Mouse (Mus musculus): Measurements from ENCODE around the gene 4930430A15Rik. TPM values are rescaled to one million over a fixed set of nuclear protein-coding genes. Genes with fewer than 3 reads are reported as not detected.

4930430A15Rik gene
- not detected for polyA plus RNA-seq (2017; shearing (Covaris generic))

GRCm38 (mm10) chr2:111229502-111229901, at the start of gene 4930430A15Rik:
Gene 4930430A15Rik, minus strand, starts transcription at chr2:111229602.

DNA sequence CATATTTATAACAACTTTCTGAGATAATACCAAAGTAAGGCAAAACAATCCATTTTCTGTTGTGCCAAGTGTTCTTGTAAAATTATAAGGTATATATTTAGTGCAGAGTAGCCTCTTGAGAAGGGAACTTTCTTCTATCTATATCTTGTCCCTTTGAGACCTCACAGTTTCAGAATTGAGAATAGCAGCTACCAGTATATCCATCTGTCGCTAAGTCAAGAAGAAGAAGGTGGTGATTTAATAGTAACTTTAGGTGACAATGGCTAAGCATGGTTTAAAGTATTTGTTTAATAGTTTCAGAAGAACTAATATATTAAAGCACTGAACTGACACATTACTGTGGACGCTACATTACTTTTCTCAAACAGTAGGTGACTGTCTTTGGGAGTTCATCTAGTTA, 44.6 kb upstream of the 4930430A15Rik start, which contains the start of gene Olfr1277:
Gene Olfr1277 (minus strand): TSS at position 101 of the 400 bp plus-strand sequence.

DNA sequence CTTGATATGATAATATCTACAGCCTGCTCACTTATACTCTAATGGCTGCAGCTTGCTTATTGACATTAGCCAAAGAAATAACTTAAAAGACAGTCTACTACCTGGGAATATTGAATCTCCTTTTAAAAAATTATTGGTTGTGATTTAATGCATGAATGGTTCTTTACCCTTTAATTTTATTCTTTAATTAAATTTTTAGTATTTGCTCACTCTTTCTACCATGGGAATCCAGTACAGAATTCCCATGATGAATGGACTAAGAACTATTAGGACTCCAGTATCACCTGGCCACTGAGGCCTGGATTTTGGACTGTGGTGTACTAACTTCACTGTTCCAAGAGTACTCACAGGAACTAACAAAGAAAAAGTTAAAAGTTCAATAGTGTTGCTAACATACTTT, 24.8 kb upstream of the 4930430A15Rik start, which contains the start of gene Olfr1276:
Gene Olfr1276 (plus strand): TSS at position 301 of the 400 bp plus-strand sequence.

GRCm38 (mm10) chr2:111235186-111235585, 5.8 kb upstream of the 4930430A15Rik start, which contains the start of gene Olfr1275:
Gene Olfr1275, minus strand, starts transcription at chr2:111235286.

GRCm38 (mm10) chr2:111152836-111153235, 76.6 kb downstream of the 4930430A15Rik start, which contains the start of gene Gm15130:
Gene Gm15130, minus strand, starts transcription at chr2:111152936.

Other genes with a start within 250 kb of the 4930430A15Rik start
- not detected for gene Gm13941, start 123.6 kb downstream of the 4930430A15Rik start, polyA plus RNA-seq (2017; shearing (Covaris generic))
- not detected for gene Gm15130, start 76.7 kb downstream of the 4930430A15Rik start, polyA plus RNA-seq (2017; shearing (Covaris generic))
- gene Olfr1275, start 5.7 kb upstream of the 4930430A15Rik start, polyA plus RNA-seq (2017; shearing (Covaris generic)), result not detected
- gene Olfr1276, start 24.9 kb upstream of the 4930430A15Rik start, polyA plus RNA-seq (2017; shearing (Covaris generic)), result not detected
- not detected for gene Olfr1277, start 44.5 kb upstream of the 4930430A15Rik start, polyA plus RNA-seq (2017; shearing (Covaris generic))
- not detected for gene Olfr1278, start 60.5 kb upstream of the 4930430A15Rik start, polyA plus RNA-seq (2017; shearing (Covaris generic))
- not detected for gene Olfr1279, start 71.0 kb upstream of the 4930430A15Rik start, polyA plus RNA-seq (2017; shearing (Covaris generic))
- not detected for gene Olfr1280, start 84.4 kb upstream of the 4930430A15Rik start, polyA plus RNA-seq (2017; shearing (Covaris generic))
- not detected for gene Olfr1281, start 96.9 kb upstream of the 4930430A15Rik start, polyA plus RNA-seq (2017; shearing (Covaris generic))
- gene Olfr1282, start 106.5 kb upstream of the 4930430A15Rik start, polyA plus RNA-seq (2017; shearing (Covaris generic)), result not detected
- gene Olfr1283, start 137.2 kb upstream of the 4930430A15Rik start, polyA plus RNA-seq (2017; shearing (Covaris generic)), result not detected
- gene Olfr1284, start 145.9 kb upstream of the 4930430A15Rik start, polyA plus RNA-seq (2017; shearing (Covaris generic)), result not detected
- gene Olfr1286, start 193.5 kb upstream of the 4930430A15Rik start, polyA plus RNA-seq (2017; shearing (Covaris generic)), result not detected
- not detected for gene Olfr1287, start 219.5 kb upstream of the 4930430A15Rik start, polyA plus RNA-seq (2017; shearing (Covaris generic))
- not detected for gene Olfr1288, start 244.5 kb upstream of the 4930430A15Rik start, polyA plus RNA-seq (2017; shearing (Covaris generic))